Mouse (Mus musculus): ENCODE measurements around the gene 2810006K23Rik. TPM values are rescaled to one million over a fixed set of nuclear protein-coding genes. Genes with fewer than 3 reads are reported as not detected.
A peak's percentile ranks its signal among the peaks of the same experiment; 100 is the strongest.
"Not testable (repeated sequence)": the region's sequence is repeated elsewhere in the genome, so short reads cannot be mapped to it uniquely, and the experiment has no call there.

2810006K23Rik gene
- polyA plus RNA-seq, 1 experiment from 2014 or later, result 17.2 TPM

DNA sequence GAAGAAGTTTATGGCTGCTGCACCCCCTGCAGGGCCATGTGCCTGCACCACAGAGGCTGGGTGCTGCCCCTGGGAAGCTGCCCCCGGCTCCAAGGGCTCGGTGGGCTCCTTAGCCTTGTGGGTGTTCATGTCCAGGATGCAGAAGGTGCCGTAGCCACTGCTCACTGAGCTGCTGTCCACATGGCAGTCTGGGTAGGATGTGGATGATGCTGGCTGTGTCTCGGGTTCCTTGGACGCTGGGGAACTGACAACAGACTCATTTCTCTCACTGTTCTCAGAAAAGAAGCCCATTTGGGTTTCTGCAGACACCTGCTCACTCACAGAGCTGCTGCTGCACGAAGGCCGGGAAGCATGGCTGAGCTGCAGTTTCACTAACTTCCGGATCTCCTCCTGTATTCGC lies 12.4 kb upstream of the 2810006K23Rik start:
- Histone ChIP-seq H3K36me3 (peaks cover 63% of the 10 kb centered on the region), H3K4me3 (no peak overlapping the region), H3K27me3 (no peaks in the 10 kb centered on the region), H3K27ac (no peak overlapping the region), H3K4me1 (no peaks in the 10 kb centered on the region), H3K4me2 (replicated peaks) (no peak overlapping the region), H3K9ac (no peak overlapping the region), H3K9me3 (peaks cover 6% of the 10 kb centered on the region)
- no peak for ATAC-seq (ENCODE audit: insufficient number of reproducible peaks, insufficient read depth, low FRiP score, low TSS enrichment)
- 96% methylated on average over 9 of the region's 9 CpGs for WGBS

- Histone ChIP-seq H3K4me1 (no peaks in the 10 kb centered on the region), H3K27me3 (no peaks in the 10 kb centered on the region), H3K9ac (no peak overlapping the region), H3K4me3 (no peak overlapping the region), H3K27ac (no peak overlapping the region), H3K36me3 (peaks cover 61% of the 10 kb centered on the region), H3K4me2 (replicated peaks) (no peak overlapping the region), H3K9me3 (peaks cover 6% of the 10 kb centered on the region)
- 92% methylated on average over 11 of the region's 11 CpGs for WGBS
- ATAC-seq (ENCODE audit: insufficient number of reproducible peaks, insufficient read depth, low FRiP score, low TSS enrichment), result no peak
Observed at GRCm38 (mm10) chr5:124315941-124316340, 11.9 kb upstream of the 2810006K23Rik start.

- no peak overlapping the region for H3K27ac ChIP-seq
- H3K4me3 ChIP-seq, result no peak overlapping the region
- no peaks in the 10 kb centered on the region for H3K4me1 ChIP-seq
- peaks cover 52% of the 10 kb centered on the region for H3K36me3 ChIP-seq
- no peak overlapping the region for H3K9ac ChIP-seq
- no peaks in the 10 kb centered on the region for H3K9me3 ChIP-seq
- no peak overlapping the region for H3K4me2 ChIP-seq (replicated peaks)
- 90% methylated on average over 7 of the region's 7 CpGs for WGBS
- H3K27me3 ChIP-seq, result no peaks in the 10 kb centered on the region
- ATAC-seq (ENCODE audit: insufficient number of reproducible peaks, insufficient read depth, low FRiP score, low TSS enrichment), result no peak
Observed at GRCm38 (mm10) chr5:124317648-124318047, 10.2 kb upstream of the 2810006K23Rik start.

GRCm38 (mm10) chr5:124326829-124327228 lies 1.1 kb upstream of the 2810006K23Rik start:
- Histone ChIP-seq H3K36me3 (peaks cover under 1% of the 10 kb centered on the region; the same call in 1 of the 2 replicates), H3K27me3 (no peaks in the 10 kb centered on the region), H3K4me1 (peaks cover 13% of the 10 kb centered on the region), H3K9me3 (no peaks in the 10 kb centered on the region), H3K27ac (peak overlapping the region; percentile 97), H3K4me3 (peak overlapping the region; percentile 61), H3K4me2 (replicated peaks) (peak overlapping the region; percentile 86), H3K9ac (peak overlapping the region; percentile 64)
- no peak for ATAC-seq (ENCODE audit: insufficient number of reproducible peaks, insufficient read depth, low FRiP score, low TSS enrichment)
- 4% methylated on average over 8 of the region's 8 CpGs for WGBS

GRCm38 (mm10) chr5:124330086-124330485 lies 2.2 kb downstream of the 2810006K23Rik start:
- no peaks in the 10 kb centered on the region for H3K9me3 ChIP-seq
- peaks cover 13% of the 10 kb centered on the region for H3K4me1 ChIP-seq
- H3K4me3 ChIP-seq, result no peak overlapping the region
- ATAC-seq (ENCODE audit: insufficient number of reproducible peaks, insufficient read depth, low FRiP score, low TSS enrichment), result no peak
- no peak overlapping the region for H3K9ac ChIP-seq
- 89% methylated on average over 6 of the region's 6 CpGs for whole genome bisulfite sequencing
- H3K4me2 ChIP-seq (replicated peaks), result no peak overlapping the region
- H3K27ac ChIP-seq, result no peak overlapping the region
- H3K36me3 ChIP-seq, result no peaks in the 10 kb centered on the region
- no peaks in the 10 kb centered on the region for H3K27me3 ChIP-seq

DNA sequence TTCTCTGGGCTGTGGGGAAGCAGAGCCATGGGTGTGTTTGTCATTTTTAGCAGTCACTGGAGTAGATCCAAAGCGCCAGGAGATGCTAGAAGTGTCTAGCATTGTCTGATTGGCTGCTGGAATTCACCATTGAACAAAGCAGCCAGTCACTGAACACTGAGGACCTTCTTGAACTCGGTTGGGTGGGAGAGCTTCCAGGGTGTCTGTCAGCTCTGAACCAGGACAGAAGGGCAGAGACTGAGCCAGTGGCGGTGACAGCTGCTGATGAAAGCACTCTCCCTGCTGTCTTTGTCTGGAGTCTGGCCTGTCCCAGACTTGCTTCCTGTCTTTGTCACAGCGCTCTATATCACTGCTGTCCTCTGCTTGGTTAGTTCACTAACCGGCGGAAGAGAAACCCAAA lies 6.5 kb downstream of the 2810006K23Rik start:
- Histone ChIP-seq H3K4me2 (replicated peaks) (no peak overlapping the region), H3K27ac (peak overlapping the region; percentile 65), H3K27me3 (no peaks in the 10 kb centered on the region), H3K4me1 (no peaks in the 10 kb centered on the region; the same call in 1 of the 2 replicates), H3K4me3 (no peak overlapping the region), H3K36me3 (no peaks in the 10 kb centered on the region), H3K9ac (no peak overlapping the region), H3K9me3 (no peaks in the 10 kb centered on the region)
- ATAC-seq (ENCODE audit: insufficient number of reproducible peaks, insufficient read depth, low FRiP score, low TSS enrichment), result no peak
- 45% methylated on average over 6 of the region's 6 CpGs for WGBS

GRCm38 (mm10) chr5:124337103-124337502 lies 9.2 kb downstream of the 2810006K23Rik start:
- H3K4me2 ChIP-seq (replicated peaks), result no peak overlapping the region
- no peaks in the 10 kb centered on the region for H3K9me3 ChIP-seq
- 87% methylated on average over 9 of the region's 9 CpGs for WGBS
- no peak overlapping the region for H3K27ac ChIP-seq
- H3K36me3 ChIP-seq, result no peaks in the 10 kb centered on the region
- no peaks in the 10 kb centered on the region for H3K27me3 ChIP-seq
- no peaks in the 10 kb centered on the region; the same call in 1 of the 2 replicates for H3K4me1 ChIP-seq
- no peak overlapping the region for H3K9ac ChIP-seq
- ATAC-seq (ENCODE audit: insufficient number of reproducible peaks, insufficient read depth, low FRiP score, low TSS enrichment), result no peak
- H3K4me3 ChIP-seq, result no peak overlapping the region

DNA sequence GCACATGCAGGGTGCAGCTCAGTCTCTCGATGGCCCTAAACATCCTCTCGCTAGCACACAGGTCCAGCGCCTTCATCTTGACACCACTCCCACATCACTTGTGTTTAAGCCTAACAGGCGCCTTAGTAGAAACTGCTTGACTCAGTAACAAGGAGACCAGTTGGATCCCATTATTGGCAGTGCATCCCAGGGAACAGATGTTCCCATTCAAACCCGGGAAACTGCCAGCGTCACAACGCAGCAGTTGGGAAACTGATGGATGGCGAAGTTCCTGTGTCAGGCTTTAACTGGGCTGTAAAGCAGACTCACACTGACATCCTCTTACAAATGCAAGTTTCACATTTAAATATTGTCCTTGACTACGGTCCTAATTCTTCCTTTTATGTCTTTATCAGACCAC lies 10.0 kb downstream of the 2810006K23Rik start:
- no peaks in the 10 kb centered on the region for H3K27me3 ChIP-seq
- no peak for ATAC-seq (ENCODE audit: insufficient number of reproducible peaks, insufficient read depth, low FRiP score, low TSS enrichment)
- H3K36me3 ChIP-seq, result no peaks in the 10 kb centered on the region
- no peak overlapping the region for H3K4me2 ChIP-seq (replicated peaks)
- H3K9ac ChIP-seq, result no peak overlapping the region
- 0 out of 2 replicates have a peak overlapping the region, but pooled peaks have one; percentile 6 for H3K27ac ChIP-seq
- 59% methylated on average over 9 of the region's 9 CpGs for WGBS
- H3K9me3 ChIP-seq, result no peaks in the 10 kb centered on the region
- H3K4me3 ChIP-seq, result no peak overlapping the region
- H3K4me1 ChIP-seq, result no peaks in the 10 kb centered on the region; the same call in 1 of the 2 replicates

DNA sequence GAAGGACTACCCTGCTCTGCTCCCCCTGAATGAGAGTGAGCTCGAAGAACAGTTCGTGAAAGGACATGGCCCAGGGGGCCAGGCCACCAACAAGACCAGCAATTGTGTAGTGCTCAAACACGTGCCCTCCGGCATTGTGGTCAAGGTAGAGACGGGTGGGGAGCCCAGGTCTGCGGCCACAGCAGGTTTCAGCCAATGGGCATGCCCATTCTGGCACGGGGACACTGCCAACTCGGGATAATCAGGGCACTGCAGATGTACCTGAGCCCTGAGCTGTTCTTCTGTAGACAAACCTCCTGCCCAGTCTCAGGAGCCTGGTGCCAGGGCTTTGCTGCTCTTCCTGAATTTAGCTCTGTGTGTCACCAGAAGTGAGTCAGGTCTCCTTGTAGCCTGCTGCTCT lies 10.9 kb downstream of the 2810006K23Rik start:
- Histone ChIP-seq H3K9me3 (no peaks in the 10 kb centered on the region), H3K4me2 (replicated peaks) (no peak overlapping the region), H3K4me1 (no peaks in the 10 kb centered on the region; the same call in 1 of the 2 replicates), H3K27ac (peak overlapping the region; percentile 30; the same call in 1 of the 2 replicates), H3K36me3 (0 out of 2 replicates have a peak, but pooled peaks cover under 1% of the 10 kb centered on the region), H3K9ac (no peak overlapping the region), H3K27me3 (no peaks in the 10 kb centered on the region), H3K4me3 (no peak overlapping the region)
- WGBS, result 86% methylated on average over 8 of the region's 8 CpGs
- ATAC-seq (ENCODE audit: insufficient number of reproducible peaks, insufficient read depth, low FRiP score, low TSS enrichment), result no peak

- peaks cover 23% of the 10 kb centered on the region for H3K36me3 ChIP-seq
- not testable (repeated sequence) for H3K9me3 ChIP-seq; H3K27ac ChIP-seq; H3K4me2 ChIP-seq (replicated peaks); H3K4me3 ChIP-seq; H3K27me3 ChIP-seq; H3K9ac ChIP-seq; H3K4me1 ChIP-seq
- 58% methylated on average over 6 of the region's 6 CpGs for WGBS
- ATAC-seq (ENCODE audit: insufficient number of reproducible peaks, insufficient read depth, low FRiP score, low TSS enrichment), result peak; percentile 16; the same call in 1 of the 2 replicates
Observed at GRCm38 (mm10) chr5:124341753-124342339, 14.0 kb downstream of the 2810006K23Rik start.

- Histone ChIP-seq H3K4me3 (no peak overlapping the region), H3K4me1 (no peaks in the 10 kb centered on the region; the same call in 1 of the 2 replicates), H3K27ac (no peak overlapping the region), H3K9me3 (no peaks in the 10 kb centered on the region), H3K27me3 (no peaks in the 10 kb centered on the region), H3K4me2 (replicated peaks) (no peak overlapping the region), H3K9ac (no peak overlapping the region), H3K36me3 (peaks cover 26% of the 10 kb centered on the region)
- no peak for ATAC-seq (ENCODE audit: insufficient number of reproducible peaks, insufficient read depth, low FRiP score, low TSS enrichment)
- WGBS, result 81% methylated on average over 8 of the region's 8 CpGs
Observed at GRCm38 (mm10) chr5:124342897-124343296, 15.0 kb downstream of the 2810006K23Rik start.

GRCm38 (mm10) chr5:124349196-124349595 lies 21.3 kb downstream of the 2810006K23Rik start:
- H3K27ac ChIP-seq, result no peak overlapping the region
- H3K9me3 ChIP-seq, result no peaks in the 10 kb centered on the region
- H3K36me3 ChIP-seq, result peaks cover 50% of the 10 kb centered on the region
- H3K4me3 ChIP-seq, result no peak overlapping the region
- H3K4me1 ChIP-seq, result peaks cover 22% of the 10 kb centered on the region
- H3K27me3 ChIP-seq, result no peaks in the 10 kb centered on the region
- 94% methylated on average over 17 of the region's 17 CpGs for WGBS
- ATAC-seq (ENCODE audit: insufficient number of reproducible peaks, insufficient read depth, low FRiP score, low TSS enrichment), result no peak
- H3K9ac ChIP-seq, result no peak overlapping the region
- H3K4me2 ChIP-seq (replicated peaks), result no peak overlapping the region

Measured in embryonic facial prominence, embryonic 12.5 days (tissue).